Mouse (Mus musculus) liver, embryonic 11.5 days (tissue): ENCODE data around the gene Ednra. TPM values are rescaled to one million over a fixed set of nuclear protein-coding genes. Genes with fewer than 3 reads are reported as not detected.

Experiments
- ATAC-seq: fragments of 200-750 bp; cut with Nextera tagmentation; replicated peaks from 2 replicates; pipeline ENCODE4 v1.8.0; 2017; ENCODE audit warnings: moderate number of reproducible peaks, mild to moderate bottlenecking, moderate TSS enrichment, moderate library complexity; ENCODE audit not compliant: low FRiP score
- DNase-seq: peaks from one replicate; pipeline ENCODE4 v3.0.0-alpha.2; 2017; ENCODE audit warnings: low spot score
- H3K27ac ChIP-seq: fragments of 300-500 bp; sonication (generic); 2 replicates; pipeline ENCODE4 v1.5.1; 2014; ENCODE audit warnings: mild to moderate bottlenecking, low read depth, low read length, control low read depth
- H3K27me3 ChIP-seq: fragments of 300-500 bp; sonication (generic); replicated peaks from 2 replicates; pipeline ENCODE4 v1.6.1; 2014; ENCODE audit warnings: low read length, mixed read lengths; ENCODE audit not compliant: control insufficient read depth, insufficient read depth
- H3K36me3 ChIP-seq: fragments of 300-500 bp; sonication (generic); 2 replicates; pipeline ENCODE4 v1.6.1; 2014; ENCODE audit warnings: mild to moderate bottlenecking, low read length, moderate library complexity, mixed read lengths; ENCODE audit not compliant: control insufficient read depth, insufficient read depth
- H3K4me1 ChIP-seq: fragments of 300-500 bp; sonication (generic); replicated peaks from 2 replicates; pipeline ENCODE4 v1.6.1; 2014; ENCODE audit warnings: low read length, mixed read lengths; ENCODE audit not compliant: control insufficient read depth, insufficient read depth
- H3K4me2 ChIP-seq: fragments of 300-500 bp; sonication (generic); 2 replicates; pipeline ENCODE4 v1.6.1; 2014; ENCODE audit warnings: mild to moderate bottlenecking, control low read depth, moderate library complexity
- H3K4me3 ChIP-seq: fragments of 300-500 bp; sonication (generic); 2 replicates; pipeline ENCODE4 v1.5.1; 2014; ENCODE audit warnings: low read depth, low read length, control low read depth
- H3K9ac ChIP-seq: fragments of 300-500 bp; sonication (generic); 2 replicates; pipeline ENCODE4 v1.6.1; 2014; ENCODE audit warnings: low read depth, low read length, control low read depth
- H3K9me3 ChIP-seq: fragments of 300-500 bp; sonication (generic); 2 replicates; pipeline ENCODE4 v1.6.1; 2016; ENCODE audit warnings: low read length, inconsistent platforms, mixed read lengths; ENCODE audit not compliant: control insufficient read depth
- WGBS: fragments of 180-500 bp; shearing (Covaris S2); extraction: QIAGEN DNeasy Blood & Tissue Kit; methylation state at CpG from one replicate; pipeline ENCODE4 v1.1.7; 2014; 5-methylcytosine and 5-hydroxymethylcytosine counted together
- polyA plus RNA-seq: library from polyadenylated mRNA; unstranded; fragments of >200 nt; fragmentation: Nextera tagmentation; extraction: Ambion mirVana; gene quantifications from 2 replicates; pipeline ENCODE4 v1.2.1, GENCODE M21; 2014

Ednra gene
- polyA plus RNA-seq, 1 experiment from 2014 or later: 8.1 TPM

- no peaks in the 10 kb centered on the region for H3K36me3 ChIP-seq
- no peak overlapping the region for H3K27ac ChIP-seq
- H3K27me3 ChIP-seq: no peaks in the 10 kb centered on the region
- no peak overlapping the region for H3K4me3 ChIP-seq
- no peak overlapping the region for H3K4me2 ChIP-seq
- H3K9ac ChIP-seq: no peak overlapping the region
- WGBS: 58% methylated on average over 1 of the region's 1 CpGs
- no peaks in the 10 kb centered on the region; the same call in 1 of the 2 replicates for H3K4me1 ChIP-seq
- H3K9me3 ChIP-seq: no peaks in the 10 kb centered on the region
- no peak for ATAC-seq
- DNase-seq: no peak
These were observed 73.5 kb downstream of the Ednra start for GRCm38 (mm10) chr8:77650646-77651190.

GRCm38 (mm10) chr8:77640093-77640839, 84.0 kb downstream of the Ednra start:
- Histone ChIP-seq H3K4me3 (no peak overlapping the region), H3K9me3 (no peaks in the 10 kb centered on the region), H3K9ac (no peak overlapping the region), H3K27me3 (no peaks in the 10 kb centered on the region), H3K4me2 (no peak overlapping the region), H3K4me1 (no peaks in the 10 kb centered on the region), H3K27ac (no peak overlapping the region), H3K36me3 (no peaks in the 10 kb centered on the region)
- DNase-seq: no peak
- WGBS: 63% methylated on average over 5 of the region's 5 CpGs
- ATAC-seq: no peak

- ATAC-seq (no peak), DNase-seq (no peak)
- 78% methylated on average over 3 of the region's 3 CpGs for WGBS
- Histone ChIP-seq H3K36me3 (no peaks in the 10 kb centered on the region), H3K27me3 (no peaks in the 10 kb centered on the region), H3K9me3 (no peaks in the 10 kb centered on the region), H3K27ac (no peak overlapping the region), H3K9ac (no peak overlapping the region), H3K4me2 (no peak overlapping the region), H3K4me1 (no peaks in the 10 kb centered on the region), H3K4me3 (no peak overlapping the region)
These were observed 86.7 kb downstream of the Ednra start for GRCm38 (mm10) chr8:77637593-77637992.

GRCm38 (mm10) chr8:77634035-77634434, 90.2 kb downstream of the Ednra start:
- ATAC-seq (no peak), DNase-seq (no peak)
- H3K9me3 ChIP-seq: no peaks in the 10 kb centered on the region
- H3K36me3 ChIP-seq: no peaks in the 10 kb centered on the region
- H3K9ac ChIP-seq: no peak overlapping the region
- no peak overlapping the region for H3K27ac ChIP-seq
- 66% methylated on average over 5 of the region's 5 CpGs for WGBS
- no peaks in the 10 kb centered on the region for H3K27me3 ChIP-seq
- no peak overlapping the region for H3K4me3 ChIP-seq
- H3K4me1 ChIP-seq: no peaks in the 10 kb centered on the region
- H3K4me2 ChIP-seq: no peak overlapping the region

- H3K27me3 ChIP-seq: no peaks in the 10 kb centered on the region
- ATAC-seq (no peak), DNase-seq (no peak)
- H3K36me3 ChIP-seq: no peaks in the 10 kb centered on the region
- WGBS: 69% methylated on average over 2 of the region's 2 CpGs
- H3K27ac ChIP-seq: no peak overlapping the region
- no peaks in the 10 kb centered on the region for H3K4me1 ChIP-seq
- H3K9me3 ChIP-seq: no peaks in the 10 kb centered on the region
- no peak overlapping the region for H3K9ac ChIP-seq
- H3K4me2 ChIP-seq: no peak overlapping the region
- no peak overlapping the region for H3K4me3 ChIP-seq
These were observed 91.1 kb downstream of the Ednra start for GRCm38 (mm10) chr8:77633211-77633610.

- Histone ChIP-seq H3K36me3 (no peaks in the 10 kb centered on the region), H3K4me2 (no peak overlapping the region), H3K9ac (no peak overlapping the region), H3K4me1 (no peaks in the 10 kb centered on the region), H3K27ac (no peak overlapping the region), H3K9me3 (no peaks in the 10 kb centered on the region), H3K4me3 (no peak overlapping the region), H3K27me3 (no peaks in the 10 kb centered on the region)
- WGBS: 62% methylated on average over 3 of the region's 3 CpGs
- no peak for ATAC-seq
- no peak for DNase-seq
These were observed 93.6 kb downstream of the Ednra start for GRCm38 (mm10) chr8:77630691-77631090.

- DNase-seq: peak; percentile 75
- no peaks in the 10 kb centered on the region for H3K27me3 ChIP-seq
These were observed 94.3 kb downstream of the Ednra start for GRCm38 (mm10) chr8:77629858-77630537.

GRCm38 (mm10) chr8:77623677-77624209, 100.5 kb downstream of the Ednra start:
- no peak overlapping the region for H3K4me3 ChIP-seq
- WGBS: 77% methylated on average over 7 of the region's 7 CpGs

More at GRCm38 (mm10) chr8:77629858-77630537, 94.3 kb downstream of the Ednra start:
- Histone ChIP-seq H3K4me1 (no peaks in the 10 kb centered on the region), H3K4me3 (no peak overlapping the region), H3K27ac (no peak overlapping the region), H3K9ac (no peak overlapping the region), H3K36me3 (no peaks in the 10 kb centered on the region), H3K4me2 (no peak overlapping the region), H3K9me3 (no peaks in the 10 kb centered on the region)
- no peak for ATAC-seq
- 17% methylated on average over 15 of the region's 15 CpGs for WGBS

More at GRCm38 (mm10) chr8:77623677-77624209, 100.5 kb downstream of the Ednra start:
- Histone ChIP-seq H3K4me2 (no peak overlapping the region), H3K9me3 (no peaks in the 10 kb centered on the region), H3K36me3 (no peaks in the 10 kb centered on the region), H3K27me3 (no peaks in the 10 kb centered on the region), H3K9ac (no peak overlapping the region), H3K27ac (no peak overlapping the region), H3K4me1 (no peaks in the 10 kb centered on the region)
- no peak for DNase-seq
- ATAC-seq: no peak
